Mouse (Mus musculus): Measurements from ENCODE around the gene Gm5678. TPM values are rescaled to one million over a fixed set of nuclear protein-coding genes. Genes with fewer than 3 reads are reported as not detected.

Gm5678 gene
- polyA plus RNA-seq, 1 experiment from 2014 or later, result not detected

- H3K4me3 ChIP-seq, result no peak overlapping the region
- H3K27me3 ChIP-seq (replicated peaks), result peaks cover 39% of the 10 kb centered on the region
- peaks cover 15% of the 10 kb centered on the region for H3K4me1 ChIP-seq
- no peak overlapping the region for H3K4me2 ChIP-seq (replicated peaks)
- WGBS, result 66% methylated on average over 9 of the region's 9 CpGs
- H3K27ac ChIP-seq, result no peak overlapping the region
- peaks cover 3% of the 10 kb centered on the region; the same call in 1 of the 2 replicates for H3K9me3 ChIP-seq
- H3K9ac ChIP-seq, result no peak overlapping the region
- H3K36me3 ChIP-seq, result no peaks in the 10 kb centered on the region
- ATAC-seq (ENCODE audit: low FRiP score, low read depth), result no peak
Measured at GRCm38 (mm10) chr16:93679165-93679564, 51.3 kb downstream of the Gm5678 start.

Other genes starting within 250 kb of the Gm5678 start
- gene Setd4, start 24.0 kb upstream of the Gm5678 start, polyA plus RNA-seq (2016; fragmentation: Nextera tagmentation; extraction: Ambion mirVana), result 14.3 and 14.4 TPM in 2 replicates
- gene Cbr1, start 22.2 kb upstream of the Gm5678 start, polyA plus RNA-seq (2016; fragmentation: Nextera tagmentation; extraction: Ambion mirVana), result 125 and 126 TPM in 2 replicates
- gene Cbr3, start 55.1 kb downstream of the Gm5678 start, polyA plus RNA-seq (2016; fragmentation: Nextera tagmentation; extraction: Ambion mirVana), result 0.79 and 1.1 TPM in 2 replicates
- 22.5 and 27.1 TPM in 2 replicates for gene Dop1b, start 83.8 kb downstream of the Gm5678 start, polyA plus RNA-seq (2016; fragmentation: Nextera tagmentation; extraction: Ambion mirVana)
- 33.2 and 33.5 TPM in 2 replicates for gene Morc3, start 204.0 kb downstream of the Gm5678 start, polyA plus RNA-seq (2016; fragmentation: Nextera tagmentation; extraction: Ambion mirVana)

Measured in neural tube, embryonic 12.5 days (tissue).